Mouse (Mus musculus) G1E (cell line): ENCODE results near the gene Iqgap2. TPM values are rescaled to one million over a fixed set of nuclear protein-coding genes. Genes with fewer than 3 reads are reported as not detected.

Experiments
- ATAC-seq: 2 replicates; pipeline ENCODE4 v1.8.0; 2016; ENCODE audit warnings: mild to moderate bottlenecking; ENCODE audit not compliant: insufficient number of reproducible peaks, poor library complexity, low FRiP score, severe bottlenecking; ENCODE audit errors: extremely low read depth
- DNase-seq: peaks from one replicate; pipeline ENCODE4 v3.0.0; 2012; ENCODE audit warnings: low spot score
- H3K27me3 ChIP-seq: 2 replicates; pipeline ENCODE4 v1.6.1; 2012; ENCODE audit warnings: mild to moderate bottlenecking, low read length, inconsistent platforms; ENCODE audit not compliant: insufficient read depth
- H3K36me3 ChIP-seq: replicated peaks from 2 replicates; pipeline ENCODE3; 2012; ENCODE audit warnings: mild to moderate bottlenecking, inconsistent platforms
- H3K4me1 ChIP-seq: 2 replicates; pipeline ENCODE4 v1.6.1; 2012; ENCODE audit warnings: low read depth, low read length, inconsistent platforms, mixed read lengths; ENCODE audit not compliant: insufficient read depth
- H3K4me3 ChIP-seq: 2 replicates; pipeline ENCODE4 v1.5.1; 2012; ENCODE audit warnings: low read depth, mild to moderate bottlenecking, inconsistent platforms, low read length, moderate library complexity, mixed read lengths
- H3K9me3 ChIP-seq: replicated peaks from 2 replicates; pipeline ENCODE4 v1.6.1; 2012; ENCODE audit warnings: inconsistent platforms
- CTCF ChIP-seq: IDR thresholded peaks from 2 replicates; pipeline ENCODE4 v1.5.1; 2012; ENCODE audit warnings: low read depth, low read length, inconsistent platforms, mixed read lengths
- GATA1 ChIP-seq: IDR thresholded peaks from 2 replicates; pipeline ENCODE4 v1.6.1; 2012; ENCODE audit warnings: borderline replicate concordance, low read length, inconsistent platforms, mixed read lengths
- GATA2 ChIP-seq: IDR thresholded peaks from 2 replicates; pipeline ENCODE4 v1.6.1; 2012; ENCODE audit warnings: low read depth, low read length, inconsistent platforms, borderline replicate concordance
- POLR2AphosphoS5 ChIP-seq: IDR thresholded peaks from 2 replicates; pipeline ENCODE4 v1.6.1; 2012; ENCODE audit warnings: low read depth, low read length, inconsistent platforms; ENCODE audit not compliant: insufficient replicate concordance
- TAL1 ChIP-seq: conservative IDR thresholded peaks from 2 replicates; pipeline ENCODE4 v1.6.1; 2012; ENCODE audit warnings: low read depth, low read length, inconsistent platforms, mixed read lengths
- polyA plus RNA-seq: library from polyadenylated mRNA; stranded (reverse); fragments of >175 nt; gene quantifications from 2 replicates; pipeline ENCODE4 v1.2.3, GENCODE M21; 2012
- total RNA-seq, 2 experiments: library from RNA; stranded (forward) in 1 of 2; stranded (reverse) in 1 of 2; fragments of 200-1000 nt in 1 of 2; fragments of >200 nt in 1 of 2; fragmentation: Nextera tagmentation in 1 of 2; gene quantifications; 2 replicates each; pipeline ENCODE4 v1.2.3; 2014 to 2017

Iqgap2 gene
- total and polyA plus RNA-seq, 3 experiments, result 3.0 to 14.3 (median 6.6) TPM

- H3K9me3 ChIP-seq, result peaks cover 7% of the 10 kb centered on the region
- H3K36me3 ChIP-seq, result no peaks in the 10 kb centered on the region
- TF ChIP-seq GATA1 (no peak), CTCF (no peak), GATA2 (no peak), POLR2AphosphoS5 (no peak), TAL1 (no peak)
- H3K4me1 ChIP-seq, result no peaks in the 10 kb centered on the region
- DNase-seq (no peak), ATAC-seq (no peak)
- peaks cover 58% of the 10 kb centered on the region for H3K27me3 ChIP-seq
- no peak overlapping the region for H3K4me3 ChIP-seq
These were observed 272.9 kb downstream of the Iqgap2 start for GRCm38 (mm10) chr13:95618859-95619258.

- H3K4me3 ChIP-seq, result no peak within 1 kb of the TSS
- DNase-seq (no peak), ATAC-seq (no peak)
- peaks cover 59% of the 10 kb centered on the region for H3K27me3 ChIP-seq
- no peaks in the 10 kb centered on the region for H3K4me1 ChIP-seq
- no peaks in the 10 kb centered on the region for H3K36me3 ChIP-seq
- TF ChIP-seq POLR2AphosphoS5 (no peak), CTCF (no peak), TAL1 (no peak), GATA1 (no peak), GATA2 (no peak)
- peaks cover 7% of the 10 kb centered on the region for H3K9me3 ChIP-seq
These were observed 273.4 kb downstream of the Iqgap2 start, which contains the start of gene F2r for GRCm38 (mm10) chr13:95618309-95618712. Gene F2r (minus strand): TSS chr13:95618487.

- no peaks in the 10 kb centered on the region for H3K4me1 ChIP-seq
- H3K9me3 ChIP-seq, result peaks cover 7% of the 10 kb centered on the region
- no peak overlapping the region for H3K4me3 ChIP-seq
- TF ChIP-seq GATA1 (no peak), POLR2AphosphoS5 (no peak), CTCF (no peak), TAL1 (no peak), GATA2 (no peak)
- H3K36me3 ChIP-seq, result no peaks in the 10 kb centered on the region
- peaks cover 64% of the 10 kb centered on the region for H3K27me3 ChIP-seq
- DNase-seq (no peak), ATAC-seq (no peak)
These were observed 274.0 kb downstream of the Iqgap2 start for GRCm38 (mm10) chr13:95617671-95618171.

GRCm38 (mm10) chr13:95617082-95617670, 274.5 kb downstream of the Iqgap2 start:
- Histone ChIP-seq H3K4me1 (no peaks in the 10 kb centered on the region), H3K27me3 (peaks cover 62% of the 10 kb centered on the region), H3K9me3 (peaks cover 7% of the 10 kb centered on the region), H3K36me3 (no peaks in the 10 kb centered on the region), H3K4me3 (no peak overlapping the region)
- ATAC-seq, result no peak
- DNase-seq, result no peak
- TF ChIP-seq GATA1 (no peak), POLR2AphosphoS5 (no peak), TAL1 (no peak), CTCF (no peak), GATA2 (no peak)

GRCm38 (mm10) chr13:95616512-95616911, 275.2 kb downstream of the Iqgap2 start:
- TF ChIP-seq GATA2 (no peak), POLR2AphosphoS5 (no peak), GATA1 (no peak), CTCF (no peak), TAL1 (no peak)
- H3K4me3 ChIP-seq, result no peak overlapping the region
- no peak for DNase-seq
- H3K4me1 ChIP-seq, result no peaks in the 10 kb centered on the region
- peaks cover 7% of the 10 kb centered on the region for H3K9me3 ChIP-seq
- peaks cover 63% of the 10 kb centered on the region for H3K27me3 ChIP-seq
- ATAC-seq, result no peak
- no peaks in the 10 kb centered on the region for H3K36me3 ChIP-seq

GRCm38 (mm10) chr13:95614757-95615156, 277.0 kb downstream of the Iqgap2 start:
- H3K27me3 ChIP-seq, result peaks cover 68% of the 10 kb centered on the region
- DNase-seq (no peak), ATAC-seq (no peak)
- H3K9me3 ChIP-seq, result peaks cover 7% of the 10 kb centered on the region
- H3K4me1 ChIP-seq, result no peaks in the 10 kb centered on the region; the same call in 1 of the 2 replicates
- TF ChIP-seq GATA1 (no peak), CTCF (no peak), GATA2 (no peak), TAL1 (no peak), POLR2AphosphoS5 (no peak)
- no peaks in the 10 kb centered on the region for H3K36me3 ChIP-seq
- H3K4me3 ChIP-seq, result no peak overlapping the region

- TF ChIP-seq POLR2AphosphoS5 (no peak), GATA1 (no peak), GATA2 (no peak), CTCF (no peak), TAL1 (no peak)
- H3K36me3 ChIP-seq, result no peaks in the 10 kb centered on the region
- DNase-seq (no peak), ATAC-seq (no peak)
- no peaks in the 10 kb centered on the region; the same call in 1 of the 2 replicates for H3K4me1 ChIP-seq
- peaks cover 59% of the 10 kb centered on the region for H3K27me3 ChIP-seq
- H3K9me3 ChIP-seq, result no peaks in the 10 kb centered on the region
- H3K4me3 ChIP-seq, result no peak overlapping the region
These were observed 279.5 kb downstream of the Iqgap2 start for GRCm38 (mm10) chr13:95612243-95612642.
